Mouse (Mus musculus): Measurements from ENCODE around the gene Sfn. TPM values are rescaled to one million over a fixed set of nuclear protein-coding genes. Genes with fewer than 3 reads are reported as not detected.

Gene Sfn
- polyA plus RNA-seq, 1 experiment from 2014 or later: 21.3 TPM

DNA sequence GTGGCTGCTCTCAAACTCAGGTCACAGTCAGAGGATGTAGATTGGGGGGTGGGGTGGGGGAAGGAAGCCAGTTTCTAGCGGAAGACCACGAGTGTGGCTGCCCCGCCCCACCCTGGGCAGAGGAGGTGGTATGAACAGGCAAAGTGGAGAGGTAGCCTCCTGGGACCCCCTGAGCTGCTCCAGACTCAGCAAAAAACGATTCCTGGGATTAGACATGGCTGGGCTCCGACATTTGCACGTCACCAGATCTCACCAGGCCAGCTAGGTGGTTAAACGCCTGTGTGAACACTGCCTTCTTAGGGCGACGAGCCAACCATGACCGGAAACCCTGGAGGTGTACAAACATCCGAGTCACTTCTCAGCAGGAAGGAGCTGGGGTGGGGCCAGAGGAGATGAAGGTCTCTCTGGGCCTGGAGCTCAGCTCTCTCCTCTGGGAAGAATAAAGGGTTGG lies 23.7 kb upstream of the Sfn start:
- WGBS: 24% methylated on average over 11 of the region's 11 CpGs
- ATAC-seq (replicated peaks; ENCODE audit: low FRiP score, low read depth) (peak; percentile 72), DNase-seq (ENCODE audit: low spot score) (peak; percentile 73)
- 0 out of 2 replicates have a peak, but pooled peaks cover 7% of the 10 kb centered on the region for H3K36me3 ChIP-seq (ENCODE audit: insufficient read depth, low read length)
- H3K4me3 ChIP-seq (replicated peaks; ENCODE audit: low read depth, low read length): no peak overlapping the region
- H3K4me2 ChIP-seq (ENCODE audit: low read length): no peak overlapping the region
- no peak overlapping the region for H3K9ac ChIP-seq (ENCODE audit: low read depth, low read length)
- no peak for TF ChIP-seq CTCF (IDR thresholded peaks at IDR 0.05; ENCODE audit: low read depth)
- H3K27me3 ChIP-seq (ENCODE audit: insufficient read depth, low read length): no peaks in the 10 kb centered on the region
- no peaks in the 10 kb centered on the region for H3K9me3 ChIP-seq (replicated peaks; ENCODE audit: low read length)
- peak overlapping the region; percentile 81 for H3K27ac ChIP-seq
- peaks cover 17% of the 10 kb centered on the region for H3K4me1 ChIP-seq (replicated peaks; ENCODE audit: insufficient read depth, low read length)

- 87% methylated on average over 7 of the region's 7 CpGs for WGBS
- Histone ChIP-seq H3K4me2 (ENCODE audit: low read length) (no peak overlapping the region), H3K4me3 (replicated peaks; ENCODE audit: low read depth, low read length) (no peak overlapping the region), H3K36me3 (ENCODE audit: insufficient read depth, low read length) (0 out of 2 replicates have a peak, but pooled peaks cover 7% of the 10 kb centered on the region), H3K27ac (peak overlapping the region; percentile 81), H3K9ac (ENCODE audit: low read depth, low read length) (no peak overlapping the region), H3K4me1 (replicated peaks; ENCODE audit: insufficient read depth, low read length) (peaks cover 11% of the 10 kb centered on the region), H3K9me3 (replicated peaks; ENCODE audit: low read length) (no peaks in the 10 kb centered on the region), H3K27me3 (ENCODE audit: insufficient read depth, low read length) (no peaks in the 10 kb centered on the region)
- DNase-seq (ENCODE audit: low spot score): no peak
- no peak for TF ChIP-seq CTCF (IDR thresholded peaks at IDR 0.05; ENCODE audit: low read depth)
- no peak for ATAC-seq (replicated peaks; ENCODE audit: low FRiP score, low read depth)
Measured at GRCm38 (mm10) chr4:133624830-133625229, 22.9 kb upstream of the Sfn start.

DNA sequence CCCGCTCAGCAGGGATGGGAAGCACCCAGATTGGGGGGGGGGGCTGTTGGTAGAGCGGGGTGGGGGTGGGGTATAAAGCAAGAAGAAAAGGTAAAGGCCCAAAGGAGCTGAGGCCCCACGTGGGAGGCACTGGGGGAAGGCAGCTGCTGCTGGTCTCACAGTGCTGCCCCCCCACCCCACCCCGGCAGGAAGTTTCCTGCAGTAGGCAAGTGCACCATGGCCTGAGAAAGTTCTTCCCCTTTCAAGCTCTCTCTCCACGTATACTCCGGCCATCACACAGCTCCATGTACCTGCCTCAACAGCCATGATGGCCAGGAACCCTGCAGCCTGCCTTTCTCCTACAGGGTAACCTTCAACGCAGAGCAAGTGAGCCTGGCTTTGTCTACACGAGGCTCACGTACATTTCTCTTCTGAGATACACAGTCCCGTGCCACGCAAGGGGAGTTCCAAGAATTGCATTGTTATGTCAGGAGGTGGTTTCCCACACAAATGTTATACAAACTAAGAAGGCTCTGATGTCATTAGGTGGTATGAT lies 20.3 kb upstream of the Sfn start:
- H3K4me2 ChIP-seq (ENCODE audit: low read length): no peak overlapping the region
- ATAC-seq (replicated peaks; ENCODE audit: low FRiP score, low read depth): no peak
- no peak overlapping the region for H3K9ac ChIP-seq (ENCODE audit: low read depth, low read length)
- DNase-seq (ENCODE audit: low spot score): no peak
- TF ChIP-seq CTCF (IDR thresholded peaks at IDR 0.05; ENCODE audit: low read depth): no peak
- peaks cover 11% of the 10 kb centered on the region for H3K4me1 ChIP-seq (replicated peaks; ENCODE audit: insufficient read depth, low read length)
- 0 out of 2 replicates have a peak, but pooled peaks cover 7% of the 10 kb centered on the region for H3K36me3 ChIP-seq (ENCODE audit: insufficient read depth, low read length)
- H3K27ac ChIP-seq: no peak overlapping the region
- H3K27me3 ChIP-seq (ENCODE audit: insufficient read depth, low read length): no peaks in the 10 kb centered on the region
- no peak overlapping the region for H3K4me3 ChIP-seq (replicated peaks; ENCODE audit: low read depth, low read length)
- 80% methylated on average over 11 of the region's 11 CpGs for WGBS
- H3K9me3 ChIP-seq (replicated peaks; ENCODE audit: low read length): no peaks in the 10 kb centered on the region

- no peak for TF ChIP-seq CTCF (IDR thresholded peaks at IDR 0.05; ENCODE audit: low read depth)
- Histone ChIP-seq H3K4me3 (replicated peaks; ENCODE audit: low read depth, low read length) (no peak overlapping the region), H3K27ac (no peak overlapping the region), H3K9ac (ENCODE audit: low read depth, low read length) (no peak overlapping the region), H3K36me3 (ENCODE audit: insufficient read depth, low read length) (no peaks in the 10 kb centered on the region), H3K4me2 (ENCODE audit: low read length) (no peak overlapping the region), H3K9me3 (replicated peaks; ENCODE audit: low read length) (no peaks in the 10 kb centered on the region), H3K4me1 (replicated peaks; ENCODE audit: insufficient read depth, low read length) (peaks cover 6% of the 10 kb centered on the region), H3K27me3 (ENCODE audit: insufficient read depth, low read length) (no peaks in the 10 kb centered on the region)
- 74% methylated on average over 8 of the region's 8 CpGs for WGBS
- no peak for DNase-seq (ENCODE audit: low spot score)
- no peak for ATAC-seq (replicated peaks; ENCODE audit: low FRiP score, low read depth)
Measured at GRCm38 (mm10) chr4:133620668-133621067, 18.7 kb upstream of the Sfn start.

DNA sequence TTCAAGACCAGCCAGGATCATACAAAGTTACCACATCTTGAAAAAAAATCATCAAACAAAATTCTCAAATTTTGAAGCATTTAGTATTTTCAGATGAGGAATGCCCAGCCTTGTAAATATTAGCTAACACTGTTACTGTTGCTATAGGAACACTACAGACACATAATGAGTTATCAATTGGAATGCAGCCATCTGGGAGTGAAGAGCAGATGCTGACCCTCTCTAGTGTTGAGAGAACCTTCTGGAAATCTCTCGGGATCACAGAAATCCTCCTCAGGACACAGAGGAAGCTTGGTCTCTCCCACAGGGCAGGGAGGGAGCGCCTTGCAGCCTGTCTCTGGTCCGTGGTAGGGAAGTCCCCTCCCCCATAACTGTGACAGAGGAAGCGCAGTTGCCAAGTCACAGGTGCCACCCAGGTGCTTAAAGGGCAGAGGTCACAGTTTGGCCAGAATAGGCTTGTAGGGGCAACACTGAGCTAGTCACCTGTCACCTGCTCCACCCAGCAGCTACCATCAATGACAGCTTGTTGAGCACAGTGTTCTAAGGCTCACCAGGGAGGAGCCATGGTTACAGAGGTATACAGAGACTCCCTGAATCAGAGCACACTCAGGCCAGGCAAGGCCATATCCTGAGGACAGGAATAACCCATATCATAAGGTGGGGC lies 17.6 kb upstream of the Sfn start:
- no peak overlapping the region for H3K27ac ChIP-seq
- TF ChIP-seq CTCF (IDR thresholded peaks at IDR 0.05; ENCODE audit: low read depth): no peak
- DNase-seq (ENCODE audit: low spot score) (no peak), ATAC-seq (replicated peaks; ENCODE audit: low FRiP score, low read depth) (no peak)
- no peaks in the 10 kb centered on the region for H3K9me3 ChIP-seq (replicated peaks; ENCODE audit: low read length)
- 61% methylated on average over 4 of the region's 4 CpGs for WGBS
- no peak overlapping the region for H3K9ac ChIP-seq (ENCODE audit: low read depth, low read length)
- H3K36me3 ChIP-seq (ENCODE audit: insufficient read depth, low read length): no peaks in the 10 kb centered on the region
- no peak overlapping the region for H3K4me3 ChIP-seq (replicated peaks; ENCODE audit: low read depth, low read length)
- H3K4me2 ChIP-seq (ENCODE audit: low read length): no peak overlapping the region
- H3K4me1 ChIP-seq (replicated peaks; ENCODE audit: insufficient read depth, low read length): no peaks in the 10 kb centered on the region
- no peaks in the 10 kb centered on the region for H3K27me3 ChIP-seq (ENCODE audit: insufficient read depth, low read length)

DNA sequence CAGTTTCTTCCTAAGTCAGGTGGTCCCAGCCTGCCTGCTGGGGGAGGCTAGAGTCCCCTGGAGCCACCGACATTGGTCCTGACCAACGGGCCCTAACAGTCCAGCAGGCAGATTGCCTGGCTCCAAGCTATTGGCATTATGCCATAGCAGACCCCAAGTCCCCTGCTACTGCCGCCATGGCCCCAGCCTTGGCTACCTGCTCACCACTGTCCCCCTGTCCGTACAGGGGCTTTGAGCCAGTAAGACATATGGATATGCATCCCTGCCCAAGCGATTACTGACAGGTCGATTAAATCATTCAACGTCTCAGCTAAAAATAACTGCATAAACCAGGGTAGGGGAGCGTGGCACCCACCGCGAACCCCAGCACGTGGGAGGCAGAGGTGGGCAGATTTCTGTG lies 16.0 kb upstream of the Sfn start:
- DNase-seq (ENCODE audit: low spot score): no peak
- H3K4me1 ChIP-seq (replicated peaks; ENCODE audit: insufficient read depth, low read length): no peaks in the 10 kb centered on the region
- no peak overlapping the region for H3K4me3 ChIP-seq (replicated peaks; ENCODE audit: low read depth, low read length)
- no peaks in the 10 kb centered on the region for H3K9me3 ChIP-seq (replicated peaks; ENCODE audit: low read length)
- peaks cover 5% of the 10 kb centered on the region; the same call in 1 of the 2 replicates for H3K36me3 ChIP-seq (ENCODE audit: insufficient read depth, low read length)
- H3K9ac ChIP-seq (ENCODE audit: low read depth, low read length): no peak overlapping the region
- 84% methylated on average over 11 of the region's 11 CpGs for WGBS
- no peak overlapping the region for H3K4me2 ChIP-seq (ENCODE audit: low read length)
- no peak for TF ChIP-seq CTCF (IDR thresholded peaks at IDR 0.05; ENCODE audit: low read depth)
- no peak for ATAC-seq (replicated peaks; ENCODE audit: low FRiP score, low read depth)
- H3K27ac ChIP-seq: no peak overlapping the region
- H3K27me3 ChIP-seq (ENCODE audit: insufficient read depth, low read length): no peaks in the 10 kb centered on the region
